Comparison of ENCODE assay signal across 24 mouse cellular contexts in the genomic region with DNA sequence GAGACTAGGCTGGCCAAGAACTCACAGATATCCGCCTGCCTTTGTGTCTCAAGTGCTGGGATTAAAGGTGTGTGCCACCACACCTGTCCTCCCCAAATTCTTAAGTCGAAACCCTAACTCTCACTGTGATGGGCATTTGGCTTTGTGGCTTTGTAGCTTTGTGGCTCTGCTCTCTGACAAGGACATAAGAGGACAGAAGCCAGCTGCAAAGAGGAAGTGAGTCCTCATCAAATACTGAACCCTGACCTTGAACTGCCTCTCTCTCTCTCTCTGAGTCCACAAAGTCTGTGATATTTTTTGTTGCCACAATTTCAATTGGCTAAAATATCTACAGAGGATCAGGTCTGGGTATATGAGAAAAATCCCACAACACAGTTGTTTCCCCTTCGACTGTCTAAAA. TPM values are rescaled to one million over a fixed set of nuclear protein-coding genes. Genes with fewer than 3 reads are reported as not detected.
DNase-seq lines count a peak whose midpoint lies in the region; ATAC-seq and TF ChIP-seq lines count a peak whose summit lies in the region.
"Had no signal": no experiment of that assay in that cellular context is flagged by ENCODE, and none has a peak within 500 bp of the region (broad histone marks: within the 10 kb centered on the region; RNA-seq: fewer than 3 reads in every experiment).

No protein-coding gene starts in this region.

- H3K36me3 ChIP-seq in CH12.LX (replicated peaks in 1 of 2; ENCODE audit: control insufficient read depth in 1 of 2, insufficient read depth in 1 of 2, low read length in 1 of 2): peaks cover 0 to 4% of the 10 kb centered on the region in 2 experiments
- H3K36me3 ChIP-seq: embryonic facial prominence, embryonic 13.5 days; embryonic facial prominence, embryonic 15.5 days; forebrain, embryonic 10.5 days; forebrain, embryonic 12.5 days had no signal

- TF ChIP-seq EP300 in CH12.LX (IDR thresholded peaks at IDR 0.05; ENCODE audit: low read length): peak; percentile 49

- TF ChIP-seq RAD21 in CH12.LX (IDR thresholded peaks at IDR 0.05; ENCODE audit: low read depth, low read length): no peak

- peaks cover 2% of the 10 kb centered on the region for H3K9me3 ChIP-seq in CH12.LX (replicated peaks; ENCODE audit: low read length)
- H3K9me3 ChIP-seq: embryonic facial prominence, embryonic 13.5 days; embryonic facial prominence, embryonic 15.5 days; forebrain, embryonic 10.5 days; forebrain, embryonic 12.5 days had no signal

- ATAC-seq in granulocyte monocyte progenitor cell, adult 5-6 weeks (replicated peaks; ENCODE audit: poor library complexity, severe bottlenecking): peak; percentile 67
- ATAC-seq in cerebellum, adult (ENCODE audit: insufficient number of reproducible peaks, low FRiP score, low TSS enrichment): no peak
- ATAC-seq: CD4-positive, CD25-positive, alpha-beta regulatory T cell, adult 4 months; forebrain, embryonic 14.5 days; forebrain, embryonic 16.5 days had no signal

- no peak for TF ChIP-seq CTCF in CH12.LX (conservative IDR thresholded peaks at IDR 0.05 in 1 of 2, IDR thresholded peaks at IDR 0.05 in 1 of 2; ENCODE audit: low read depth in 2 of 2, low read length in 2 of 2)

- no peak overlapping the region for H3K9ac ChIP-seq in CH12.LX (ENCODE audit: insufficient read depth, low read depth)
- H3K9ac ChIP-seq: embryonic facial prominence, embryonic 13.5 days; embryonic facial prominence, embryonic 15.5 days; forebrain, embryonic 12.5 days had no signal

- no peak overlapping the region for H3K4me3 ChIP-seq in CH12.LX (replicated peaks in 1 of 3; ENCODE audit: low read depth in 2 of 3, low read length in 2 of 3, poor library complexity in 1 of 3)
- H3K4me3 ChIP-seq: embryonic facial prominence, embryonic 13.5 days; embryonic facial prominence, embryonic 15.5 days; erythroblast, embryonic 14.5 days; forebrain, embryonic 10.5 days; forebrain, embryonic 12.5 days had no signal

- in situ Hi-C loops in CH12.LX (cut with MboI; ENCODE audit: low pct_ligation_motif_present, low pct_unique_long_range_greater_than_20kb, low sequenced_read_pairs): no loop called here

- H3K27me3 ChIP-seq in CH12.LX (replicated peaks): no peaks in the 10 kb centered on the region
- H3K27me3 ChIP-seq: embryonic facial prominence, embryonic 13.5 days; embryonic facial prominence, embryonic 15.5 days; forebrain, embryonic 12.5 days had no signal

- peaks cover 28 to 59% of the 10 kb centered on the region in 2 experiments for H3K4me1 ChIP-seq in CH12.LX (ENCODE audit: control insufficient read depth in 1 of 2, insufficient read depth in 2 of 2)
- H3K4me1 ChIP-seq: embryonic facial prominence, embryonic 13.5 days; embryonic facial prominence, embryonic 15.5 days; forebrain, embryonic 10.5 days; forebrain, embryonic 12.5 days had no signal

- no peak for TF ChIP-seq POLR2A in CH12.LX (IDR thresholded peaks at IDR 0.05; ENCODE audit: low read depth, low read length)

- no peak overlapping the region for H3K27ac ChIP-seq in CH12.LX (ENCODE audit: insufficient read depth, low read depth)
- H3K27ac ChIP-seq: embryonic facial prominence, embryonic 13.5 days; embryonic facial prominence, embryonic 15.5 days; forebrain, embryonic 10.5 days; forebrain, embryonic 12.5 days had no signal

- no peaks in the 10 kb centered on the region for H3K79me2 ChIP-seq in CH12.LX (replicated peaks; ENCODE audit: control insufficient read depth, extremely low read depth, insufficient read depth, poor library complexity, severe bottlenecking)

- no peak overlapping the region; the same call in 1 of the 2 replicates for H3K4me2 ChIP-seq in CH12.LX (ENCODE audit: insufficient read depth, low read depth, poor library complexity, severe bottlenecking)
- H3K4me2 ChIP-seq: embryonic facial prominence, embryonic 13.5 days; embryonic facial prominence, embryonic 15.5 days; forebrain, embryonic 12.5 days had no signal

- dilution Hi-C loops in CH12.LX (cut with MboI; ENCODE audit: extremely low pct_ligation_motif_present, extremely low pct_unique_long_range_greater_than_20kb, low sequenced_read_pairs): no loop called here

- peak; percentile 68 for DNase-seq in 416B (ENCODE audit: low read depth)
- DNase-seq in CH12.LX (ENCODE audit: extremely low read depth): peak; percentile 36
- DNase-seq in cerebellum, adult 9-11 months: no peak
- DNase-seq in adrenal gland, postnatal 4 days (ENCODE audit: low spot score in 2 of 2): no peak
- DNase-seq: adrenal gland, adult 2 months; adrenal gland, postnatal 10 days; adrenal gland, postnatal 25 days; B cell, adult 2 months; cerebellum, adult 11 months; cerebellum, adult 18-20 months; cerebellum, adult 8-10 months; cerebellum, postnatal 10 days; cerebellum, postnatal 25 days; embryo, embryonic 11 days had no signal

TF ChIP-seq in CH12.LX, 34 proteins besides CTCF, POLR2A, EP300 and RAD21:
- TF ChIP-seq MXI1 (IDR thresholded peaks at IDR 0.05; ENCODE audit: low read depth, low read length) (no peak), IRF4 (IDR thresholded peaks at IDR 0.05; ENCODE audit: low read depth, low read length) (0 out of 2 replicates have a peak, but pooled peaks have one; percentile 28)

RNA-seq across cellular contexts. Expression of gene Cpeb3, which starts 39.8 kb away (rescaled TPM):
- total RNA-seq in CH12.LX (2012; rRNA removed) (3.0 and 3.1 TPM in 2 replicates), CH12.LX (2014; rRNA removed) (1.2 and 1.5 TPM in 2 replicates)
- 1.4 and 1.5 TPM in 2 replicates for polyA plus RNA-seq in CH12.LX (2012; ENCODE audit: insufficient read length, low read depth)
- 0.56 TPM in 1 of 2 replicates, not detected in the other for total RNA-seq in granulocyte monocyte progenitor cell, adult 5-6 weeks (2014; fragmentation: Nextera tagmentation)
- total RNA-seq in granulocyte monocyte progenitor cell, adult 5-6 weeks (2017): 0.10 TPM in 1 of 2 replicates, not detected in the other
- 10 to 100 TPM; 20.4 to 20.6 TPM for total RNA-seq in adrenal gland, postnatal 4 days (2021)
- polyA plus RNA-seq: CD4-positive, CD25-positive, alpha-beta regulatory T cell, adult 4 months had no signal

RNA-seq across cellular contexts. Expression of gene March5, which starts 40.9 kb away (rescaled TPM):
- total RNA-seq in CH12.LX (2012; rRNA removed) (111 and 137 TPM in 2 replicates), CH12.LX (2014; rRNA removed) (160 TPM in 2 replicates)
- polyA plus RNA-seq in CH12.LX (2012; ENCODE audit: insufficient read length, low read depth): 118 and 130 TPM in 2 replicates
- 63.3 and 80.4 TPM in 2 replicates for total RNA-seq in granulocyte monocyte progenitor cell, adult 5-6 weeks (2014; fragmentation: Nextera tagmentation)
- total RNA-seq in granulocyte monocyte progenitor cell, adult 5-6 weeks (2017): 48.1 and 64.0 TPM in 2 replicates
- 10 to 100 TPM; 90.3 to 91.3 TPM for total RNA-seq in adrenal gland, postnatal 4 days (2021)

Comparison
In these comparisons a context has a peak if more than half of its experiments do, and no peak if none do; other contexts are left out.
1. DNase-seq: peak in 416B (single experiment) and CH12.LX (single experiment); none in cerebellum, adult 9-11 months (single experiment) and adrenal gland, postnatal 4 days (0 of 2).
2. RNA of gene Cpeb3, which starts 39.8 kb away (total RNA-seq): 20.4 to 20.6 TPM in adrenal gland, postnatal 4 days; 1.2 to 3.1 TPM in CH12.LX and 0.10 to 0.56 TPM in granulocyte monocyte progenitor cell, adult 5-6 weeks; every median in the first group is over 4 times any median in the second.